Mouse (Mus musculus) midbrain, embryonic 14.5 days (tissue): ENCODE results near the gene Cyb561d1. TPM values are rescaled to one million over a fixed set of nuclear protein-coding genes. Genes with fewer than 3 reads are reported as not detected.
"Not testable (repeated sequence)": the region's sequence is repeated elsewhere in the genome, so short reads cannot be mapped to it uniquely, and the experiment has no call there.

Experiments used
- ATAC-seq: fragments of 200-750 bp; cut with Nextera tagmentation; 2 replicates; pipeline ENCODE4 v1.8.0; 2017; ENCODE audit warnings: moderate number of reproducible peaks, moderate library complexity; ENCODE audit not compliant: low FRiP score, low TSS enrichment
- DNase-seq: peaks from one replicate; pipeline ENCODE4 v3.0.0-alpha.2; 2015
- H3K27ac ChIP-seq: fragments of 300-500 bp; sonication (generic); replicated peaks from 2 replicates; pipeline ENCODE4 v1.5.1; 2014; ENCODE audit warnings: mild to moderate bottlenecking, low read depth, low read length, moderate library complexity
- H3K27me3 ChIP-seq: fragments of 300-500 bp; sonication (generic); 2 replicates; pipeline ENCODE4 v1.6.1; 2014; ENCODE audit warnings: low read length, control low read depth, mixed read lengths; ENCODE audit not compliant: control insufficient read depth, insufficient read depth
- H3K36me3 ChIP-seq: fragments of 300-500 bp; sonication (generic); 2 replicates; pipeline ENCODE4 v1.6.1; 2014; ENCODE audit warnings: low read length, control low read depth; ENCODE audit not compliant: control insufficient read depth, insufficient read depth
- H3K4me1 ChIP-seq: fragments of 300-500 bp; sonication (generic); 2 replicates; pipeline ENCODE4 v1.6.1; 2014; ENCODE audit warnings: mild to moderate bottlenecking, antibody characterized with exemption, low read length, control low read depth; ENCODE audit not compliant: control insufficient read depth, insufficient read depth
- H3K4me2 ChIP-seq: fragments of 300-500 bp; sonication (generic); 2 replicates; pipeline ENCODE4 v1.6.1; 2014; ENCODE audit warnings: mild to moderate bottlenecking, low read length, moderate library complexity
- H3K4me3 ChIP-seq: fragments of 300-500 bp; sonication (generic); replicated peaks from 2 replicates; pipeline ENCODE4 v1.5.1; 2014; ENCODE audit warnings: low read depth, low read length
- H3K9ac ChIP-seq: fragments of 300-500 bp; sonication (generic); replicated peaks from 2 replicates; pipeline ENCODE4 v1.6.1; 2014; ENCODE audit warnings: mild to moderate bottlenecking, low read length, moderate library complexity
- H3K9me3 ChIP-seq: fragments of 300-500 bp; sonication (generic); 2 replicates; pipeline ENCODE4 v1.6.1; 2016; ENCODE audit warnings: low read length, control low read depth, mixed read lengths; ENCODE audit not compliant: control insufficient read depth
- WGBS: fragments of 180-500 bp; shearing (Covaris S2); extraction: QIAGEN DNeasy Blood & Tissue Kit; methylation state at CpG from one replicate; pipeline ENCODE4 v1.1.7; 2014; 5-methylcytosine and 5-hydroxymethylcytosine counted together
- polyA plus RNA-seq: library from polyadenylated mRNA; unstranded; fragments of >200 nt; fragmentation: Nextera tagmentation; extraction: Ambion mirVana; gene quantifications from 2 replicates; pipeline ENCODE4 v1.2.1, GENCODE M21; 2014

Gene Cyb561d1
- 2.7 and 4.3 TPM in 2 replicates for polyA plus RNA-seq

DNA sequence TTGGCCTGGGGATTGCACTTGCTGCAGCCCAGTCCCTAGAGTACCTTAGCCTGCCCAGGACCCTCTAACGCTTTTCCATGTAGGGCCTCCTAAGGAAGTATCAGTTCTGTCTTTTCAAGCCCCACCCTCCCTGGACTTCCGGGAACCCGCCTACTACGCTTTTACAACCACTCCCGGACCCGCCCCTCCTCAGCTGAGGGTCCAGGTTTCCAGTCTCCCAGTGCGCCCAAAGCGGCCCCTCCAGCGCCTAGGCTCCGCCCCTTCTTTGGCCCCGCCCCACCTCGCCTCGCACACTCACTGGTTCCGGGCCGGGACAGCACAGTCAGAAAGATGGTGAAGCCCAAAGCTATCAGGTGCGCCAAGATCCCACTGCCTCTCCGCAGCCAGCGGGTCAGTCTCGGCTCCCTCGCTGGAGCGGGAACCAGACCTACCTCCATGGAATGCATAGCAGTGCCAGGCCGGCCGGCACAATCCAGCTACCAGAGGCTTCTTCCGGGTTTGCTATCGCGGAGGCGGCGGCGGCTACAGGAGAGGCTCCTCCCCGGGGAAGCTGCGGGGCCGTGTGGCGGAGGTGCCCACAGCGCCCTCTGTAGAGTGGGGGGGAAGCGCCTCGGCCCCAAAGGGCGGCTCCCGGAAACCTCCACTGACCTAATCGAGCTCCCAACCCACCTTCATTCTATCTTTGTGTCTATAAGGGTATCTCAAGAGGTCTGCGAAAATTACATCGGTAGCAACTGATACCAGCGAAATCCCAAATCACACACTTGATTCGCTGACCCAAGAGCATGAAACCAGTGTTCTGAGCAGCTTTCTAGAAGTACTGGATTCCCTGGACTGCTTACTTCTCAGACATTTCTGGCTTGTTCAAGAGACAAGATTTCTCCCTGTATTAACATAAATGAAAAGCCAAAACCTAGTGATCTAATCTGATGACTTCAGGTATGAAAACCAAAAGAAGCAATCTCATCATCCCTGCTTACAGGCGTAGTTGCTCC is at the start of gene Cyb561d1:
Cyb561d1 (minus strand) TSS at position 884 of the 995 bp plus-strand sequence.
- ATAC-seq = peak; percentile 83
- Histone ChIP-seq H3K36me3 (peaks cover 52% of the 10 kb centered on the region), H3K27me3 (no peaks in the 10 kb centered on the region), H3K27ac (peak within 1 kb of the TSS; percentile 83), H3K4me1 (peaks cover 22% of the 10 kb centered on the region), H3K9ac (peak within 1 kb of the TSS; percentile 55), H3K9me3 (no peaks in the 10 kb centered on the region), H3K4me3 (peak within 1 kb of the TSS; percentile 50), H3K4me2 (peak within 1 kb of the TSS; percentile 64)
- peak; percentile 85 for DNase-seq
- 3% methylated on average over 44 of the region's 44 CpGs for WGBS

DNA sequence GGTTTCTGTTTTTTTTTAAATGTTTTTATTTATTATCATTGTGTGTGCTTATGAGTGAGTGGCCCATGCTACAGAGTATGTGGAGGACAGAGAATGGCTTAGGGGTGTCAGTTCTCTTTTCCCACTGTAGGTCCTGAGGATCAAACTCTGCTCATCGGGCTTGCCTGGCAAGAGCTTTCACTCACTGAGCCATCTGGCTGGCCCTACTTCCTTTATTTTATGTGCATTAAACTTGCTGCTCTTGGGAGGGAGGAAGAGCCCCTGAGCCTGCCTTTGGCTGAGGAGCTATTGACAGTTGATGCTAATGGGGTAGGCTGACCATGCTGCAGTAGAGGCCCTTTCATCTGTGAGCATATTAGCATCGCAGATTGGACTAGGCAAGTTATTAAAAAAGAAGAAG is 45.8 kb upstream of the Cyb561d1 start:
- Histone ChIP-seq H3K4me3 (no peak overlapping the region), H3K9ac (no peak overlapping the region), H3K4me2 (no peak overlapping the region), H3K9me3 (no peaks in the 10 kb centered on the region), H3K36me3 (no peaks in the 10 kb centered on the region), H3K27me3 (no peaks in the 10 kb centered on the region), H3K4me1 (no peaks in the 10 kb centered on the region), H3K27ac (no peak overlapping the region)
- 84% methylated on average over 2 of the region's 2 CpGs for WGBS
- DNase-seq (no peak), ATAC-seq (no peak)

DNA sequence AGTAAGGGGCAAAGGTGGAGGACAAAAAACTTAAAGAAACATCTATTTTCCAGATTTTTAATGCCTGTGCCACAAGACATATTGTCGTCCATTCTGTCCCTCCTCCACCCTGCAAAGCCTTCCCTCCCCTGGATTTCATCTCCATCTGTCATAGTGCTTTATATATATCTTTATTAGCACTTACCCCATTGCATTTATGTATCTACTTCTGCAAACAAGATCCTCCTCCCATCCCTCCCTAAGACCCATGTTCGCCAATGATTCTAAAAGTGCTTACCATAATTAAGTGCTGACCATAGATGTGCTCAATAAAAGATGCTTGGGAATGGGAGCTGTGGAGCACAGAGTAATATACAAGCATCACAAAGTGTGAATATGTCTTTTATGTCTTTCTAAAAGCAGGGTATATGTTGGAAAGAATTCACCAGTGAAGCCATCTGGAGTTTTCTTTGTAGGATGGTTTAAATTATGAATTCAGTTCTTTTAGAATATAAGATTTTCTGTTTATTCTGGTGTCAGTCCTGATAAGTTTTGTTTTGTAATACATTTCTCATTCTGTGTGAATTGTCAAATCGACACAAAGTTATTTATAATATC is 40.3 kb upstream of the Cyb561d1 start:
- Histone ChIP-seq H3K4me1 (no peaks in the 10 kb centered on the region), H3K27ac (no peak overlapping the region), H3K9ac (no peak overlapping the region), H3K4me2 (no peak overlapping the region), H3K4me3 (no peak overlapping the region), H3K9me3 (no peaks in the 10 kb centered on the region), H3K27me3 (no peaks in the 10 kb centered on the region), H3K36me3 (no peaks in the 10 kb centered on the region)
- DNase-seq = no peak
- 93% methylated on average over 3 of the region's 3 CpGs for WGBS
- ATAC-seq = no peak

DNA sequence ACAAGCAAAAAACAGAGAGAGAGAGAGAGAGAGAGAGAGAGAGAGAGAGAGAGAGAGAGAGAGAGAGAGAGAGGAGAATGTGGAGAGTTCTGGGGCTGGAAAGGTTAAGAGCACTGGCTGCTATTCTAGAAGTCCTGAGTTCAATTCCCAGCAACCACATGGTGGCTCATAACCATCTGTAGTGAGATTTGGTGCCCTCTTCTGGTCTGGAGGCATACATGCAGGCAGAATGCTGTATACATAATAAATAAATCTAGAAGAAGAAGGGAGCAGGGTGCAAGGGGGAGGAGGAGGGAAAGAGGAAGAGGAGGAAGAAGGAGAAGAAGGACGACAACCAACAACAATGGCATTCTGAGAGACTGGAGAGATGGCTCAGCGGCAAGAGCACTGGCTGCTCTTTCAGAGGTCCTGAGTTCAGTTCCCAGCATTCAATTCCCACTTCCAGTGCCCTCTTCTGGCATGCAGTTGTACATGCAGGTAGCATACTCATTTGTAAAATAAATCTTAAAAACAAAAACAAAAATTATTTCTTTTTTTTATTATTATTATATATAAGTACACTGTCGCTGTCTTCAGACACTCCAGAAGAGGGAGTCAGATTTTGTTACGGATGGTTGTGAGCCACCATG is 36.6 kb upstream of the Cyb561d1 start:
- H3K9me3 ChIP-seq, H3K4me1 ChIP-seq, ATAC-seq, H3K27ac ChIP-seq, H3K9ac ChIP-seq, H3K36me3 ChIP-seq, DNase-seq, H3K4me3 ChIP-seq, H3K27me3 ChIP-seq, H3K4me2 ChIP-seq: not testable (repeated sequence)
- WGBS = 90% methylated on average over 4 of the region's 4 CpGs

DNA sequence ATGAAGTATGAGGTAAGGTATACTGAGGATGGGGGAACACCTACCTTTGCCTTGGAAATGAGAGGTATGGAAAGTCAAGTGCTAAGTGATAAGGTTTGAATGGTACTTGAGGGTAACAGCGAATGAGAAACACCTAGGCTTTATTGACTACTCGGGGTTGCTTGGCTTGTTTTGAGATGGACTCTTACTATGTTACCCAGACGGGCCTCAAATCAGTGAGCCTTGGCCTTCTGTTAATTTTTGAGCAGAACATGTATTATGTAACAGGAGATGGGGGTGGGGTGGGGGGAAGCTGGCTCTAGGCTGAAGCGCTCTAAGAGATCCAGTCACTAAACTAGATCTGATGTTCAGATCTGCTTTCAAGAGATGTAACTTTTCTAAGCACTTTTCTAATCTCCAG is 30.6 kb upstream of the Cyb561d1 start:
- WGBS = 84% methylated on average over 4 of the region's 4 CpGs
- Histone ChIP-seq H3K4me1 (peaks cover 2% of the 10 kb centered on the region; the same call in 1 of the 2 replicates), H3K4me3 (no peak overlapping the region), H3K9ac (no peak overlapping the region), H3K36me3 (no peaks in the 10 kb centered on the region), H3K27ac (no peak overlapping the region), H3K9me3 (no peaks in the 10 kb centered on the region), H3K27me3 (peaks cover 10% of the 10 kb centered on the region; the same call in 1 of the 2 replicates), H3K4me2 (no peak overlapping the region)
- DNase-seq = no peak
- ATAC-seq = no peak

DNA sequence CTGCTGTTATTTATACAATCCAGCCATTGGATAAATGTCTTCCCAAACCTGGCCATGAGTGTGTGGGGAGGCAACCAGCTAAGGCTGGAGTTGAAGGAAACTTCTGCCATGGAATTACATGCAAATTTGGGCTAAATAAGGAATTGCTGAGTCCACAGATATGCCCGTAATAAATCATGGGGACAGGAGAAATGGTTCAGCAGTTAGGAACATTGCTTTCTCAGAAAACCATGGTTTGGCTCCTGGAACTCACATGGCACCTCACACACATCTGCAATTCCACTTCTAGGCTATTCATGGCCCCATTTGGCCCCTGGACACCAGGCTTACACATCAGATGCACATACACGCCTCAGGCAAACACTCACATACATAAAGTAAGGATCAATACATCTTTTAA is 26.5 kb upstream of the Cyb561d1 start:
- no peak overlapping the region for H3K4me2 ChIP-seq
- no peak overlapping the region for H3K27ac ChIP-seq
- 77% methylated on average over 2 of the region's 2 CpGs for WGBS
- DNase-seq = no peak
- no peak for ATAC-seq
- H3K9me3 ChIP-seq = no peaks in the 10 kb centered on the region
- no peak overlapping the region for H3K9ac ChIP-seq
- no peak overlapping the region for H3K4me3 ChIP-seq
- peaks cover 10% of the 10 kb centered on the region; the same call in 1 of the 2 replicates for H3K4me1 ChIP-seq
- peaks cover 35% of the 10 kb centered on the region for H3K27me3 ChIP-seq
- H3K36me3 ChIP-seq = no peaks in the 10 kb centered on the region

DNA sequence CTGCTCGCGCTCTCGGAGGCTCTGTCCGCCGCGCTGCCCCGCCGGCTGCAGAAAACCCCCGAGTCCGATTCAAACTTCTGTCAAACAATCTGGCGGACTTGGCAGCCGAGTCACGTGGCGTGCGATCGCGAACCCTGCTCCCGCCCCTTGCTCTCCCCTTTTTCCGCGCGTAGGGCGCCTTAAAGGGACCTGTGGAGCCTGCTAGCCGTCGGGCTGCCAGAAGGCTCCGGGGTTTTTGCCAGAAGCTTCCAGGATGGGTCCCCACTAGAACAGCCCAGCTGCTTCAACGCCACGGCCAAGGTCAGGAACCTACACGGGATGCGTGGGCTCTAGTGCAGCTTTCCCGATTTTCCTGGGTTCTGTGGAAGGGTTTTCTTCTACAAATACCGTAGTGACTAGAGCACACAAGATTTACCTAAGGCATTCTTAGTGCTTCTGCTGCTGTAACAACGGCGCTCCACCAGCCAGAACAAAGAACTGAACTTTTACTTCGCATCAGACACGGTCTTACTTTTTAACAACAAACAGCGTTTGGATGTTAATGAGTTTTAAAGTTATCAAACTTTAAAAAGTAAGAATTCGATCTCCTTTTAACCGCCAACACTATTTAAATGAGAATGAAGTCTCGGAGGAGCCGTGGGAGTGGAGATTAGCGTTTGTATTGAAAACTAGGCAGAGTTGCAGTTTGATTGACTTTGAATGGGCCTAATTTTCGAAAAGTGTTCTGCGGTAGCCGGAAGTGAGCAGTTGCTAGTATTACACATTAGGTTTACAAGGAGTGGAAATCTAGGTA is 25.7 kb upstream of the Cyb561d1 start, which contains the start of gene Sypl2:
Sypl2 (minus strand) TSS at position 91 of the 793 bp plus-strand sequence.
- Histone ChIP-seq H3K9ac (peak within 1 kb of the TSS; percentile 26; the same call in 1 of the 2 replicates), H3K4me2 (peak within 1 kb of the TSS; percentile 63), H3K4me1 (peaks cover 10% of the 10 kb centered on the region; the same call in 1 of the 2 replicates), H3K9me3 (no peaks in the 10 kb centered on the region), H3K4me3 (peak within 1 kb of the TSS; percentile 39), H3K27me3 (peaks cover 35% of the 10 kb centered on the region), H3K27ac (no peak within 1 kb of the TSS), H3K36me3 (no peaks in the 10 kb centered on the region)
- ATAC-seq (peak; percentile 31; the same call in 1 of the 2 replicates), DNase-seq (peak; percentile 60)
- WGBS = 1% methylated on average over 44 of the region's 44 CpGs
